Mouse (Mus musculus): ENCODE measurements around the gene Tmbim4. TPM values are rescaled to one million over a fixed set of nuclear protein-coding genes. Genes with fewer than 3 reads are reported as not detected.

The Tmbim4 gene
- total RNA-seq, 2 experiments from 2014 or later: 131 to 143 TPM

- DNase-seq (ENCODE audit: low spot score in 2 of 2): no peak
Observed at GRCm38 (mm10) chr10:120239476-120239875, 38.1 kb downstream of the Tmbim4 start.

DNA sequence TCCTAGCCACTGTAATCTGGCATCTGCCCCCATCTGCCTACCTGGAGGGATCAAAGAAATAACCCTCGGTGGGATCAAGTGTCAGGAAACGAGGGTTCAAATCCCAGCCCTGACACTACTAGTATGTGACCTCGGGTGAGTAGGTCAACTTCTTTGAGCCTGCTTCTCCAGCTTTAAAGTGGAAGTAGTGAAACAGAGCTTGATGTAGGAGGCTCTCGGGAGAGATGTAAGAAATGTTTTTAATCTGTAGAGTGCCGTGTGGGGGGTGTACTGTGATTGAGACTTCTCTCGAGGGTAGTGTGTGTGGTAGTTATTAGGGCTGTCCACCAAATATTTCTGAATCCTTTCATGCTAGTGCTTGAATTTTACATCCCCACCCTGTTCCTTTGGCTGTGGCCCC lies 41.0 kb downstream of the Tmbim4 start:
- DNase-seq (ENCODE audit: low spot score in 2 of 2): no peak

DNA sequence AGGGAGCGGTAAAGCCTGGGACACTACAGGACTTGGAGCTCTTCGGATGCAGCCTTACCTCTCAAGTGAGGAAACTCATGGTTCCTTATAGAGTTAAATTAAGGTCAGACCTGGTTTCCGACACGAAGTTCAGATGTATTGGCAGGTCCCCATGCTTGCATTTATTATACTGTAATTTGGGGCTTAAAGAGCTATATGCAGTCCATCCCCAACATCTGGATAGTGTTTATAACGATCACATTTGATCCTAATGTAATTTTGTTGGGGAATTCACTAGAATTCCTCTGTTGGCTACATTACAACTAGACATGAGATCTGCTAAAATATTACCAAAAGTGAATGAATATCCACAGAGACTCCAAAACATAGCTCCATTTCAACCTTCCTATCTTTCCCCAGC lies 44.3 kb downstream of the Tmbim4 start:
- DNase-seq (ENCODE audit: low spot score in 2 of 2): no peak

GRCm38 (mm10) chr10:120246994-120247750 lies 45.8 kb downstream of the Tmbim4 start:
- no peak for DNase-seq (ENCODE audit: low spot score in 2 of 2)

GRCm38 (mm10) chr10:120250911-120251683 lies 49.7 kb downstream of the Tmbim4 start:
- no peak for DNase-seq (ENCODE audit: low spot score in 2 of 2)

DNA sequence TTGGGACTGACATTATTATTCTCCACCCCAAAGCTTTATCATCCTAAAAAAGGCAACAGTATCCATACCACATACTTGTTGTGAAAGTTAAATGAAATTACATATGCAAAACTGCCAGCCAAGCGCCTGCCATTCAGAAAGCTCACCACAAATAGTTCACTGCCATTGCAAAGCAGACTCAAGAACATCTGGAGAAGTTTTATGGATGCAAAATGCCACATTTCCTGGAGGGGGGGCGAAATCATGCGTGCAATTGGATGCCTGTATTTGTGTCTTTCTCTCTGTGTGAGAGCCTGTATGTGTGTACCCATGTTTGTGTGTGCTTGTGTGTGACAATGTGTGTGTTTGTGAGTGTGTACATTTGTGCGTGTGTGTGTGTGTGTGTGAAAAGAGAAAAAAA lies 50.4 kb downstream of the Tmbim4 start:
- DNase-seq (ENCODE audit: low spot score in 2 of 2): no peak

GRCm38 (mm10) chr10:120252800-120253199 lies 51.4 kb downstream of the Tmbim4 start:
- no peak for DNase-seq (ENCODE audit: low spot score in 2 of 2)

DNA sequence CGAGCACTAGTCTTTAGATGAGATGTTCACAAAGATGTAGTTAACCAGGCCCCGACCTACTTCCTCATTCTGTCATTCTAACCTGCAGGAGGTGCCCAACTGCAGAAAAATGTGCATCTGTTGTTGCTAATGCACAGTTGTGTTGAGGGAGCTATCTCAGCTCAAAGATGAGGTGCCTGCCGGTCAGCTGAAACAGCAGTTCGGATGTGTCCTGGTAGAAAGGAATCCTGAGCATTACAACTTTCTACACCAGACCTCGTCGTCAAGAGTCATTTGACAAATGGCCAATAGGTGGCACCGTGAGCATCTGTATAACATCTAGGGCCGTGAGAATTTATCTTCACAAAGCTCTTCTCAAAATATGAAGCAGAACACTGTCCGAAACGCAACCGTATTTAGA lies 55.8 kb downstream of the Tmbim4 start:
- DNase-seq (ENCODE audit: low spot score in 2 of 2): peak in 1 of 2 experiments; percentile 10

- DNase-seq (ENCODE audit: low spot score in 2 of 2): no peak
Observed at GRCm38 (mm10) chr10:120267790-120268189, 66.4 kb downstream of the Tmbim4 start.

DNA sequence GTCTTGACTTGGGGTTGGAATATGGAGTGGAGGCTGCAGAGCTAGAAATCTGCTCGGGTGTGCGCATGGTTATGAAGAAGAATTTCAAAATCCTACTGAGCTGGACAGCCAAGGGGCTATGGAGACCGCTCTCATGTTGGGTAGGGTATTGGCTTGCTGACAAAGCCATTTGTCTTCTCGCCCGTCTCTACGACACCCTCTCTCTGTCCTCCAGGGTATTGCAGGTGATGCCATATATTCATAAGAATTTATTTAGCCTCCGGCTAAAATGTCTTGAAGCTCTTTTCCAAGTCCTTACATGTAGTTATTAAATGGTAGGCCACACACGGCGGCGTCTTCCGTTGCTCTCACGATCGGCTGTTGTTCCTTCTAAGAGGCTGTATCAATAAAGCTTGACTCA lies 68.6 kb downstream of the Tmbim4 start:
- no peak for DNase-seq (ENCODE audit: low spot score in 2 of 2)

- DNase-seq (ENCODE audit: low spot score in 2 of 2): peak; percentile 46 to 57
Observed at GRCm38 (mm10) chr10:120270777-120271176, 69.4 kb downstream of the Tmbim4 start.

- DNase-seq (ENCODE audit: low spot score in 2 of 2): no peak
Observed at GRCm38 (mm10) chr10:120271318-120271717, 69.9 kb downstream of the Tmbim4 start.

- no peak for DNase-seq (ENCODE audit: low spot score in 2 of 2)
Observed at GRCm38 (mm10) chr10:120271879-120272269, 70.5 kb downstream of the Tmbim4 start.

GRCm38 (mm10) chr10:120272270-120272883 lies 71.0 kb downstream of the Tmbim4 start:
- no peak for DNase-seq (ENCODE audit: low spot score in 2 of 2)

GRCm38 (mm10) chr10:120273335-120273734 lies 71.9 kb downstream of the Tmbim4 start:
- no peak for DNase-seq (ENCODE audit: low spot score in 2 of 2)

Other genes with a start within 250 kb of the Tmbim4 start
- 1 to 10 TPM; 5.1 to 6.0 TPM for gene Helb, start 88.6 kb upstream of the Tmbim4 start, total RNA-seq (2021)
- 1 to 10 TPM; 2.2 to 4.7 TPM for gene Irak3, start 540 bp downstream of the Tmbim4 start, total RNA-seq (2021)
- 10 to 100 TPM; 26.7 to 34.4 TPM for gene Llph, start 25.5 kb downstream of the Tmbim4 start, total RNA-seq (2021)

Data from adrenal gland, adult 18-20 months (tissue).